In genomic region chr3:21988010-21988531, GRCm38 (mm10) we compare ENCODE assay signal across 8 mouse cellular contexts.
DNase-seq lines count a peak whose midpoint lies in the region; ATAC-seq and TF ChIP-seq lines count a peak whose summit lies in the region.

No protein-coding gene starts in this region.

- H3K4me1 ChIP-seq in bone marrow macrophage, adult 2 months (ENCODE audit: control insufficient read depth, insufficient read depth, low read length): peaks cover 49% of the 10 kb centered on the region
- peaks cover 20% of the 10 kb centered on the region for H3K4me1 ChIP-seq in liver, embryonic 11.5 days (replicated peaks; ENCODE audit: control insufficient read depth, insufficient read depth, low read length)

- WGBS in liver, embryonic 11.5 days: 33% methylated on average over 8 of the region's 8 CpGs

- no peaks in the 10 kb centered on the region for H3K27me3 ChIP-seq in liver, embryonic 11.5 days (replicated peaks; ENCODE audit: control insufficient read depth, insufficient read depth, low read length)

- peak overlapping the region; percentile 29 for H3K27ac ChIP-seq in bone marrow macrophage, adult 2 months (ENCODE audit: insufficient read depth, low read depth, low read length)
- H3K27ac ChIP-seq in liver, embryonic 11.5 days (ENCODE audit: low read depth, low read length): peak overlapping the region; percentile 16; the same call in 1 of the 2 replicates

- H3K36me3 ChIP-seq in liver, embryonic 11.5 days (ENCODE audit: control insufficient read depth, insufficient read depth, low read length): no peaks in the 10 kb centered on the region

- ATAC-seq in liver, embryonic 11.5 days (replicated peaks; ENCODE audit: low FRiP score): peak; percentile 81

- peak; percentile 41 for DNase-seq in kidney, adult 11 months
- no peak for DNase-seq in kidney, adult 18-20 months
- DNase-seq in liver, embryonic 11.5 days (ENCODE audit: low spot score): no peak
- DNase-seq in spleen, postnatal 10 days (ENCODE audit: low spot score in 2 of 2): peak; percentile 32 to 39
- DNase-seq in testis, postnatal 14 days (ENCODE audit: low spot score): no peak
- no peak for DNase-seq in neural tube, embryonic 10.5 days (ENCODE audit: extremely low spot score, low spot score)
- no peak for DNase-seq in Muller cell, postnatal 12 days (ENCODE audit: inconsistent ontology term)

- H3K4me2 ChIP-seq in liver, embryonic 11.5 days: peak overlapping the region; percentile 42

- no peak overlapping the region for H3K4me3 ChIP-seq in bone marrow macrophage, adult 2 months (ENCODE audit: insufficient read depth, low read length)
- H3K4me3 ChIP-seq in liver, embryonic 11.5 days (ENCODE audit: low read depth, low read length): 0 out of 2 replicates have a peak overlapping the region, but pooled peaks have one; percentile 0

- no peak for TF ChIP-seq CTCF in bone marrow macrophage, adult 2 months (IDR thresholded peaks at IDR 0.05; ENCODE audit: low read depth, low read length)

- H3K9me3 ChIP-seq in liver, embryonic 11.5 days (ENCODE audit: control insufficient read depth, low read length): no peaks in the 10 kb centered on the region

- peak overlapping the region; percentile 18 for H3K9ac ChIP-seq in liver, embryonic 11.5 days (ENCODE audit: low read depth, low read length)

- no peak for TF ChIP-seq POLR2A in bone marrow macrophage, adult 2 months (IDR thresholded peaks at IDR 0.05; ENCODE audit: borderline replicate concordance, low read depth, low read length)

Comparison
In these comparisons a context has a peak if more than half of its experiments do, and no peak if none do; other contexts are left out.
1. DNase-seq: peak in kidney, adult 11 months (single experiment) and spleen, postnatal 10 days (2 of 2); none in kidney, adult 18-20 months (single experiment), liver, embryonic 11.5 days (single experiment), testis, postnatal 14 days (single experiment), neural tube, embryonic 10.5 days (single experiment) and Muller cell, postnatal 12 days (single experiment).